Mouse (Mus musculus): ENCODE measurements around the gene Gm39115.

DNA sequence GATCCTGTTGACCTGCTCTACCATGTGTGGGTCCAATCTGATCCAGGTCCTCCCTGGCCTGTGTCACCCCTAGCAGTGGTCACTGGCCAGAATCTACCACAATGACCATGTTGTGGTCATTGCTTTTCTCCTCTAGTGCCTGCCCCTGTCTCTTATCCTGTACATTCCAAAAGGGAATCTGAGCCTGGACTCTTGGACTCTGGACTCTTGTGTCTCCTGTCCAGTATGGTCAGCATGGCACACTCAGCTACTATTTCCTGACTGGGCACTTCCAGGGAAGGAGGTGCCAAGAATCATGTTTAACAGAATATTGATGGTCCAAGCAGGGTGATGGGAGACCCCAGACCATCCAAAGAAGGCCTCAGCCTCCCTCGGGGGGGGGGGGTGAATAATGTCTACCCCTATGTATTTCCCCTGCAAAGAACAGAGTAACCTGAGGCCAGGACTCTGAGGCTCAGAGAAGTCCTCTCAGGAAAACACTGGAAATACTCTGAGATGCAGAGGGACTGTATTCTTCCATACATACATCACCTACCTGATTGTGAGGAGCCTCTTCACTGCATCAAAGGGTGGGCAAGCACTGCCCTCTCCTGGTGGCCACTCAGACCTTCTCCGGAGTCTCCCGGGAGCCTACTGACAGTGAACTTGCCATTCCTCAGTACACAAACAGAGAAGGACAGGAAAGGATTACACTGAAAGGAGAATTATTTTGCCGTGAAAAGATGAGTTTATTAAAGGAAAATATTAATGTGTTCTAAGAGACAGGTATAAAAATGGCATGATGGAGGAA, 1.4 kb downstream of the Gm39115 start:
- TF ChIP-seq POLR2A (IDR thresholded peaks at IDR 0.05; ENCODE audit: low read depth, low read length) (no peak), CTCF (conservative IDR thresholded peaks at IDR 0.05; ENCODE audit: insufficient read depth, insufficient read length, low read depth, low read length) (peak; percentile 23; the same call in 1 of the 2 replicates)

All from kidney, adult 2 months (tissue).